Mouse (Mus musculus) heart, embryonic 16.5 days (tissue): ENCODE data around the gene Cd27. TPM values are rescaled to one million over a fixed set of nuclear protein-coding genes. Genes with fewer than 3 reads are reported as not detected.

Experiments
- ATAC-seq: fragments of 200-750 bp; cut with Nextera tagmentation; replicated peaks from 2 replicates; pipeline ENCODE4 v1.8.0; 2017; ENCODE audit warnings: moderate number of reproducible peaks; ENCODE audit not compliant: insufficient read depth, low FRiP score; ENCODE audit errors: extremely low read depth
- H3K27ac ChIP-seq: fragments of 300-500 bp; sonication (generic); 2 replicates; pipeline ENCODE4 v1.5.1; 2014; ENCODE audit warnings: mild to moderate bottlenecking, low read length, control low read depth, moderate library complexity
- H3K27me3 ChIP-seq: fragments of 300-500 bp; sonication (generic); 2 replicates; pipeline ENCODE4 v1.6.1; 2014; ENCODE audit warnings: low read length, mixed read lengths; ENCODE audit not compliant: control insufficient read depth, insufficient read depth
- H3K36me3 ChIP-seq: fragments of 300-500 bp; sonication (generic); 2 replicates; pipeline ENCODE4 v1.6.1; 2014; ENCODE audit not compliant: control insufficient read depth, insufficient read depth
- H3K4me1 ChIP-seq: fragments of 300-500 bp; sonication (generic); 2 replicates; pipeline ENCODE4 v1.6.1; 2014; ENCODE audit warnings: low read length, mixed read lengths; ENCODE audit not compliant: control insufficient read depth, insufficient read depth
- H3K4me2 ChIP-seq: fragments of 300-500 bp; sonication (generic); 2 replicates; pipeline ENCODE4 v1.6.1; 2014; ENCODE audit warnings: low read depth, mild to moderate bottlenecking, control low read depth, low read length
- H3K4me3 ChIP-seq: fragments of 300-500 bp; sonication (generic); 2 replicates; pipeline ENCODE4 v1.5.1; 2014; ENCODE audit warnings: mild to moderate bottlenecking, control low read depth, low read length
- H3K9ac ChIP-seq: fragments of 300-500 bp; sonication (generic); 2 replicates; pipeline ENCODE4 v1.6.1; 2014; ENCODE audit warnings: low read length, control low read depth
- H3K9me3 ChIP-seq: fragments of 300-500 bp; sonication (generic); replicated peaks from 2 replicates; pipeline ENCODE4 v1.6.1; 2016; ENCODE audit warnings: low read length; ENCODE audit not compliant: control insufficient read depth
- WGBS: fragments of 180-500 bp; shearing (Covaris S2); extraction: QIAGEN DNeasy Blood & Tissue Kit; methylation state at CpG from one replicate; pipeline ENCODE4 v1.1.7; 2014; 5-methylcytosine and 5-hydroxymethylcytosine counted together
- polyA plus RNA-seq: library from polyadenylated mRNA; unstranded; fragments of >200 nt; fragmentation: Nextera tagmentation; extraction: Ambion mirVana; gene quantifications from 2 replicates; pipeline ENCODE4 v1.2.1, GENCODE M21; 2015

The Cd27 gene
- polyA plus RNA-seq, 1 experiment from 2014 or later = 18.5 TPM

DNA sequence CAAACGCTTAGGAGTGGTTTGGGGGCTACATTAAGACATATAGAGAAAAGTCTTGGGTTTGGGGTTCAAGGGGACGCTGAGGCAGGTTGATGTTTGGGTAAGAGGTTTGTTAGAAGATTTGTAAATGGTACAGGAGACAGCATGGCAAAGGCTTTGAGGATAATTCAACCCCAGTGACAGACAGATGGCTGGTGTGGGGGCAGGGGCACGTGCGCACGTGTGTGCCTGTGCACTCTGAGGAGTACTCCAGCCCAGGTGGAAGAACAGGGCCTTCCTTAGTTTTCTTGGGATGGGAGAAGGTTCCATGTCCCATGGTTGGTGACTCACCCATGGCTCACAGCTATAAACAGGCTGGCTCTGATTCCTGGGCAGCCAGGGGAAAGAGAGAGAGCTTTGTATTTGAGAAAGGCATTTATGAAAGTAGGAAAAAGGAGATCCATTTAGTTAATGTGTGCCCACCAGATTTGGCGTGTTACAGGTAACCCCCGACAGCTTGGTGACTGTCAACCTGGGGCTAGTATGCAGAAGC, 18.8 kb upstream of the Cd27 start:
- Histone ChIP-seq H3K27me3 (no peaks in the 10 kb centered on the region), H3K4me1 (no peaks in the 10 kb centered on the region), H3K4me2 (no peak overlapping the region), H3K4me3 (no peak overlapping the region), H3K9ac (no peak overlapping the region), H3K36me3 (no peaks in the 10 kb centered on the region), H3K27ac (no peak overlapping the region), H3K9me3 (no peaks in the 10 kb centered on the region)
- no peak for ATAC-seq
- WGBS = 81% methylated on average over 7 of the region's 7 CpGs

DNA sequence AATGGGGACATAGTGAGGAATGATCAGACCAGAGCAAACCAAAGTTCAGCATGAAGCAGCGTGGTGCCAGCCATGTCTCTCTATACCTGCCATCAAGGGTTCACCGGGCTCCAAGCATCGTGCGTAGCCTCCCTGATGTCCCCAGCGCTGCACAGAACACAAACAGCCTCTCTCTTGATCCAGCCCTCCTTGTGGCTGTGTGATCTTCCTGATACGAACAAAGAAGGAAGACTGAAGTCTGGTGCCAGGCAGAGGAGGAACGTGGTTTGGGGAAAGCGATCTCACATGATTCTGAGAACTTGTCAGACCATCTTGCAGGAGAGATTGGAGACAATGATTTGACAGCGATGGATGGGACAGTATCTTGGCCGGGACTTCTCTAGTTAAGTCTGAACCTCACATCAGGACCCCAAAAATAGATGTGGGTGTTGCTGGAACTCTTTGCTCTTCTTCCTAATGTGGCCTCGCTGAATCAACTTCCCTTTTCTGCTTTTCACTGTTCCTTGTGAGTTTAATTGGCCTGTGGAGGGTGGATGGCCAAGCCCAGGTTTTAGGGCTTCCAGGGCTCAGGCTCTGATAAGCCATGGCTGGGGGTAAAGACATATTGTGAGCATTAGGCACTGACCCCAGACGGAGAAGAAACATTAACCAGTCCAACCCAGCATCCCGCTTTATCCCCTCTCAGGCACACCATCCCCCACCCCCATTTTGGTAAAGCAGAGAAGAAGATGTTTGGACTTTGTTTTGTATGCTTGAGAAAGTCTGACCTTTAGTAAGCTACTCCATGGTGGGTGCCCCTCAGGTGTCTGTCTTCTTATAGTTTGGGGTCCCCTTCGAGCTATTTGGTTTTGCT, 17.3 kb upstream of the Cd27 start:
- Histone ChIP-seq H3K27ac (no peak overlapping the region), H3K27me3 (no peaks in the 10 kb centered on the region), H3K9me3 (no peaks in the 10 kb centered on the region), H3K4me1 (no peaks in the 10 kb centered on the region), H3K4me3 (no peak overlapping the region), H3K9ac (no peak overlapping the region), H3K36me3 (no peaks in the 10 kb centered on the region), H3K4me2 (no peak overlapping the region)
- ATAC-seq = no peak
- 67% methylated on average over 14 of the region's 14 CpGs for WGBS

DNA sequence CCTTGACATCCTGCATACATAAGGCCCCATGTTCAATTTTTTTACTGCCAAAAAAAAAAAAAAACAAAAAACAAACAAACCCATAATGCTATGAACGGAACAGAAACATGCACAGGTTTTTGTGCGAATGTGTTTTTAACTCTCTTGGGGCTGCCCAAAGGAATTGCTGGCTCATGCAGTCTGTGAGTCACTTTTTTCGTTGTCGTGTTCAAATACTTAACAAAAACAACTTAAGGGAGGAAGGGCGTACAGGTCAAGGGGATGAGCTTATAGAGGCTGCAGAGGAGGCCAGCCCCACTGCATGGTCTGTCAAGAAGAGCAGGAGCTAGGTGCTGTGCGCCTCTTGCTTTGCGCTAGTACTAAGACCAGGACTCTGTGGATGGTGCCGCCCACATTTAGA, 15.9 kb upstream of the Cd27 start:
- Histone ChIP-seq H3K36me3 (no peaks in the 10 kb centered on the region), H3K4me1 (no peaks in the 10 kb centered on the region), H3K9me3 (no peaks in the 10 kb centered on the region), H3K9ac (no peak overlapping the region), H3K27me3 (no peaks in the 10 kb centered on the region), H3K4me2 (no peak overlapping the region), H3K4me3 (no peak overlapping the region), H3K27ac (no peak overlapping the region)
- 87% methylated on average over 8 of the region's 8 CpGs for WGBS
- no peak for ATAC-seq

DNA sequence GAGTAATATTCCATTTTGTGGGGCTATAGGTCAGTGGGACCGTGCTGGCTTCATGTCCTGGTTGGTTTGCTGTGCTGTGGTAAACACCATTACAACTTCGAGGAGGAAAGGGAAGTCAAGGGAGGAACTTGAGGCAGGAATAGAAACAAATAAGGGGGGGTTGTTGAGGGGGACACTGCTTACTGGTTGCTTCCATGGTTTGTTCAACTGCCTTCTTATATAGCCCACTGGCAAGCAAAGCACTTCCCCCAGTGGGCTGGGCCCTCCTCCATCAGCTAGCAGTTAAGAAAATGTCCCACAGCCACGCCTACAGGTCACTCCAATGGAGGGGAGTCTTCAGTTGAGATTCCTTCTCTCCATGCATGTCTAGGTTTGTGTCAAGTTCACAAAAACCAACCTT, 15.5 kb upstream of the Cd27 start:
- ATAC-seq = no peak
- H3K4me2 ChIP-seq = no peak overlapping the region
- no peak overlapping the region for H3K9ac ChIP-seq
- H3K36me3 ChIP-seq = no peaks in the 10 kb centered on the region
- no peak overlapping the region for H3K27ac ChIP-seq
- 73% methylated on average over 3 of the region's 3 CpGs for WGBS
- no peaks in the 10 kb centered on the region for H3K27me3 ChIP-seq
- H3K4me1 ChIP-seq = no peaks in the 10 kb centered on the region
- no peak overlapping the region for H3K4me3 ChIP-seq
- no peaks in the 10 kb centered on the region for H3K9me3 ChIP-seq

DNA sequence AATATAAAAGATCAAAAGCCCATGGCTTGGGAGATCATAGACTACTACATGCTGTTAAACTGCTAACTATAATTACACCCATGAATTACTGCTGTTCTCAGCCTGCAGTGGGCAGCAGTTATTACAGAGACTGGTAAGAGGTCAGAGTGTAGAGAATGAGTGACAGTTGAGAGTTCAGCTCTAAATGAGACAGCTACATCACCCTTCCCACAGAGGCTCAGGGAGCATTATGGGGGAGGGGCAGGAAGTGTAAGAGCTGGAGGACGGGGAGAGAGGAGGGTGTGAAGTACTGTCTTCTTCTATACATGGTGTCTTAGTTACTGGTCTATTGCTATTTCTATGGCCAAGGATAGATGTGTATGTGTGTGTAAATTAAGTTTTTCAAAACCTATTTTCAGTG, 7.7 kb upstream of the Cd27 start:
- no peak overlapping the region for H3K4me3 ChIP-seq
- WGBS = 42% methylated on average over 1 of the region's 1 CpGs
- no peak overlapping the region for H3K27ac ChIP-seq
- no peak overlapping the region for H3K9ac ChIP-seq
- ATAC-seq = no peak; the same call in 1 of the 2 replicates
- no peak overlapping the region for H3K4me2 ChIP-seq
- H3K36me3 ChIP-seq = no peaks in the 10 kb centered on the region
- H3K4me1 ChIP-seq = peaks cover 4% of the 10 kb centered on the region; the same call in 1 of the 2 replicates
- no peaks in the 10 kb centered on the region for H3K27me3 ChIP-seq
- H3K9me3 ChIP-seq = no peaks in the 10 kb centered on the region

DNA sequence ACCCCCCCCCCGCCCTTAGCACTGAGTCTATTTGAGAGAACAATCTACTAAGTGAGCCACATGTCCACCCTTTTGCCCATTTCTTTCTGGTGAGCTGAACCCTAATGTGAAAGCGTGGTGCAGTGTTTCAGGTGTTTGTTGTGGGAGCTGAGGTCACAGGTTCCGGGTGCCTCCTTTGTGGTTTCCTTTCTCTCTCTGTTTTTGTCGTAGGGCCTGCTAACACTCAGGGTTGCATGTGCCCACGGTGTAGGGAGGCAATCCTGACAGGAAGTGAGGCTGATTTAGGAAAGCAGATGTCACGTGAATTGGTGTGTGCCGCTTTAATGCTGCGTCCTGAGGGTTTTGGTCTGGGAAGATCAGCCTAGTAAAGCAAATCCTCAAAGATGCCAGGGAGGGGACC, 4.8 kb upstream of the Cd27 start:
- no peak overlapping the region for H3K9ac ChIP-seq
- ATAC-seq = no peak
- peaks cover 4% of the 10 kb centered on the region; the same call in 1 of the 2 replicates for H3K4me1 ChIP-seq
- no peaks in the 10 kb centered on the region for H3K36me3 ChIP-seq
- no peaks in the 10 kb centered on the region for H3K9me3 ChIP-seq
- H3K27ac ChIP-seq = no peak overlapping the region
- 73% methylated on average over 8 of the region's 8 CpGs for WGBS
- no peak overlapping the region for H3K4me2 ChIP-seq
- H3K27me3 ChIP-seq = no peaks in the 10 kb centered on the region
- no peak overlapping the region for H3K4me3 ChIP-seq

DNA sequence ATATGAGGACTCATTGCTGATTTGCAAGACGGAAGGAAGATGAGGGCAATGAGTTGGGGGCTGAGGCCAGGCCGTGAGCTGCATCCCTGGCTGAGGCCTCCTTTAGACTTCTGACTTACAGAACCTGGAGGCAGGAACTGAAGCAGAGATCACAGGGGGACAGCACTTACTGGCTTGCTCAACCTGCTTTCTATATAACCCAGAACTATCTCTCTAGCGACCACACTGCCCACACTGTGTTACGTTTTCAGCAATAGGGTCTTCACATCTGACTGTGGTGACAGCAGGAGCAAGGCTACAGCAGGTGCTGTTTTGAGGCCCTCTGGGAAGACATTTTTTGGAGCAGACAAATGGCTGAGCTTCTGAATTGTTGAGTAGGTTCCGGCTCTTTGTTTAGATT, 3.8 kb upstream of the Cd27 start:
- H3K4me3 ChIP-seq = no peak overlapping the region
- H3K36me3 ChIP-seq = no peaks in the 10 kb centered on the region
- 66% methylated on average over 5 of the region's 5 CpGs for WGBS
- no peaks in the 10 kb centered on the region for H3K27me3 ChIP-seq
- ATAC-seq = no peak
- H3K27ac ChIP-seq = 0 out of 2 replicates have a peak overlapping the region, but pooled peaks have one; percentile 8
- no peak overlapping the region for H3K4me2 ChIP-seq
- peaks cover 4% of the 10 kb centered on the region; the same call in 1 of the 2 replicates for H3K4me1 ChIP-seq
- no peaks in the 10 kb centered on the region for H3K9me3 ChIP-seq
- H3K9ac ChIP-seq = no peak overlapping the region

DNA sequence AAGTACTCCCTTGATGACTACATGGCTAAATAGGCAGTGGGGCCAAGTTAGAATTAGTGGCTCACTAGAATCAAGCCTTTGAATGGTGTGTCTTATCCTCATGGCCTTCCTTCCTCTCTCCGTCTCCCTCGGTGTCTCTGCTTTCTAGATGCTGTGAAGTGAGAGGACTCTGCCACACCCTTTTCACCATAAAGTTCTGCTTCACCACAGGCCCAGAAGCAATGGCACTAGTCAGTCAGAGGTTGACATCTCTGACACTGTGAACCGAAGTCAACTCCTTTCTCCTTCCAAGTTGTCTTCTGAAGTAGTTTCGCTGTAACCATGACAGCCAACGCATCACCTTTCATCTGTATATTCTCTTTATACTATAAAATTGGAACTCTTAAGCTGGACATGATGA, 2.7 kb upstream of the Cd27 start:
- H3K4me2 ChIP-seq = no peak overlapping the region
- no peak for ATAC-seq
- H3K4me1 ChIP-seq = peaks cover 4% of the 10 kb centered on the region; the same call in 1 of the 2 replicates
- no peak overlapping the region for H3K9ac ChIP-seq
- H3K27ac ChIP-seq = no peak overlapping the region
- 88% methylated on average over 5 of the region's 5 CpGs for WGBS
- H3K36me3 ChIP-seq = no peaks in the 10 kb centered on the region
- H3K4me3 ChIP-seq = no peak overlapping the region
- no peaks in the 10 kb centered on the region for H3K27me3 ChIP-seq
- H3K9me3 ChIP-seq = no peaks in the 10 kb centered on the region

DNA sequence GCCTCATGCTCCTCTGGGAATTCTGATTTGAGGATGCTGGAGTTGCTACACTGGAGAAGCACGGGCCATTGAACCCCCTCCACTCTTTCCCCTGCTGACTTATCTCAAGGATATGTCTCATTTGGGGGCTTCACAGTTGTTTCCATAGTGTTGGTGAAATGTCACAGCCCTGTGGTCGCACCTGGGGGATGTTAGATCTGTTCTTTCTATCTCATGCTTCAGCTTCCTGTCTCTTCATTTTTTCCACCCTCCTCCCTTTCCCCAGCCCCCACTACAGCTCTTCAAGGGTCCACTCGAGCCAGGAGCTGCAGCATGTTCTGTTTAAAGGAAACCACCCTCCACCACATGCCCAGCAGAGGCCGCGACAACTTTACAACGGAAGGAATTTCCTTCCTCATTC, 1.6 kb upstream of the Cd27 start:
- peaks cover 14% of the 10 kb centered on the region for H3K4me1 ChIP-seq
- 39% methylated on average over 6 of the region's 6 CpGs for WGBS
- ATAC-seq = no peak

More for the DNA sequence above, 1.6 kb upstream of the Cd27 start:
- no peaks in the 10 kb centered on the region for H3K9me3 ChIP-seq
- no peaks in the 10 kb centered on the region for H3K27me3 ChIP-seq
- H3K4me3 ChIP-seq = no peak overlapping the region
- H3K4me2 ChIP-seq = no peak overlapping the region
- H3K36me3 ChIP-seq = no peaks in the 10 kb centered on the region
- no peak overlapping the region for H3K9ac ChIP-seq
- H3K27ac ChIP-seq = peak overlapping the region; percentile 54; the same call in 1 of the 2 replicates
